ENCODE assay signal across 10 mouse cellular contexts in genomic region chr4:43400976-43401375, GRCm38 (mm10). TPM values are rescaled to one million over a fixed set of nuclear protein-coding genes. Genes with fewer than 3 reads are reported as not detected.
A peak's percentile ranks its signal among the peaks of the same experiment; 100 is the strongest.
DNase-seq lines count a peak whose midpoint lies in the region; ATAC-seq and TF ChIP-seq lines count a peak whose summit lies in the region.
"Had no signal": no experiment of that assay in that cellular context is flagged by ENCODE, and none has a peak within 500 bp of the region (broad histone marks: within the 10 kb centered on the region; RNA-seq: fewer than 3 reads in every experiment).

No protein-coding gene starts in this region.

- H3K9me3 ChIP-seq in heart, embryonic 10.5 days: no peaks in the 10 kb centered on the region
- no peaks in the 10 kb centered on the region for H3K9me3 ChIP-seq in intestine, embryonic 15.5 days
- no peaks in the 10 kb centered on the region for H3K9me3 ChIP-seq in stomach, embryonic 14.5 days (ENCODE audit: control insufficient read depth, low read depth, low read length)
- no peaks in the 10 kb centered on the region for H3K9me3 ChIP-seq in liver, postnatal 0 days (ENCODE audit: low read length)
- H3K9me3 ChIP-seq: neural tube, embryonic 13.5 days had no signal

- H3K4me3 ChIP-seq in heart, embryonic 10.5 days: peak overlapping the region; percentile 12; the same call in 1 of the 2 replicates
- peak overlapping the region; percentile 6; the same call in 1 of the 2 replicates for H3K4me3 ChIP-seq in intestine, embryonic 15.5 days (replicated peaks)
- no peak overlapping the region for H3K4me3 ChIP-seq in stomach, embryonic 14.5 days (ENCODE audit: low read depth, low read length)
- no peak overlapping the region for H3K4me3 ChIP-seq in liver, postnatal 0 days (ENCODE audit: low read depth, low read length)
- H3K4me3 ChIP-seq: neural tube, embryonic 13.5 days had no signal

- TF ChIP-seq CTCF in liver, postnatal 0 days (IDR thresholded peaks at IDR 0.05; ENCODE audit: low read depth): no peak

- TF ChIP-seq EP300 in liver, postnatal 0 days (IDR thresholded peaks at IDR 0.05; ENCODE audit: low read depth): no peak

- H3K4me1 ChIP-seq in heart, embryonic 10.5 days: peaks cover 58% of the 10 kb centered on the region
- peaks cover 51% of the 10 kb centered on the region for H3K4me1 ChIP-seq in intestine, embryonic 15.5 days (replicated peaks)
- H3K4me1 ChIP-seq in stomach, embryonic 14.5 days (ENCODE audit: control insufficient read depth, insufficient read depth, low read length): peaks cover 48% of the 10 kb centered on the region
- H3K4me1 ChIP-seq in liver, postnatal 0 days (ENCODE audit: insufficient read depth): peaks cover 13% of the 10 kb centered on the region

- peak; percentile 78 for ATAC-seq in intestine, embryonic 15.5 days
- peak; percentile 44 for ATAC-seq in stomach, embryonic 14.5 days (ENCODE audit: insufficient number of reproducible peaks, insufficient read depth, low FRiP score, low read depth)
- no peak for ATAC-seq in liver, postnatal 0 days

- peak; percentile 76 for DNase-seq in heart, embryonic 10.5 days (ENCODE audit: low spot score)
- no peak for DNase-seq in heart, adult 9 months (ENCODE audit: low spot score in 2 of 2)
- peak; percentile 63 for DNase-seq in retina, postnatal 1 day
- DNase-seq in retina, embryonic 14.5 days (ENCODE audit: low spot score): no peak
- DNase-seq in urinary bladder, postnatal 10 days (ENCODE audit: low spot score): no peak
- DNase-seq in liver, postnatal 0 days: no peak
- DNase-seq: thymus, adult 18-20 months had no signal

- H3K4me2 ChIP-seq in intestine, embryonic 15.5 days (replicated peaks): peak overlapping the region; percentile 25
- peak overlapping the region; percentile 25; the same call in 1 of the 2 replicates for H3K4me2 ChIP-seq in stomach, embryonic 14.5 days (replicated peaks; ENCODE audit: low read depth, low read length)
- H3K4me2 ChIP-seq in liver, postnatal 0 days (ENCODE audit: low read depth, low read length): no peak overlapping the region
- H3K4me2 ChIP-seq: neural tube, embryonic 13.5 days had no signal

- H3K27me3 ChIP-seq in heart, embryonic 10.5 days (ENCODE audit: insufficient read depth, poor library complexity, severe bottlenecking): no peaks in the 10 kb centered on the region
- H3K27me3 ChIP-seq in intestine, embryonic 15.5 days (replicated peaks): no peaks in the 10 kb centered on the region
- no peaks in the 10 kb centered on the region for H3K27me3 ChIP-seq in stomach, embryonic 14.5 days (ENCODE audit: control insufficient read depth, insufficient read depth, low read length)
- no peaks in the 10 kb centered on the region for H3K27me3 ChIP-seq in liver, postnatal 0 days (ENCODE audit: insufficient read depth, low read length)
- H3K27me3 ChIP-seq: neural tube, embryonic 13.5 days had no signal

- 38% methylated on average over 10 of the region's 10 CpGs for WGBS in heart, embryonic 10.5 days
- 24% methylated on average over 10 of the region's 10 CpGs for WGBS in intestine, embryonic 15.5 days
- 21% methylated on average over 10 of the region's 10 CpGs for WGBS in stomach, embryonic 14.5 days
- WGBS in liver, postnatal 0 days (ENCODE audit: insufficient replicate concordance): 51% methylated on average over 10 of the region's 10 CpGs

- H3K9ac ChIP-seq in intestine, embryonic 15.5 days: no peak overlapping the region
- H3K9ac ChIP-seq in stomach, embryonic 14.5 days (replicated peaks; ENCODE audit: low read depth, low read length): no peak overlapping the region; the same call in 1 of the 2 replicates
- no peak overlapping the region for H3K9ac ChIP-seq in liver, postnatal 0 days (replicated peaks)
- H3K9ac ChIP-seq: neural tube, embryonic 13.5 days had no signal

- H3K36me3 ChIP-seq in heart, embryonic 10.5 days: no peaks in the 10 kb centered on the region
- H3K36me3 ChIP-seq in intestine, embryonic 15.5 days: no peaks in the 10 kb centered on the region
- no peaks in the 10 kb centered on the region for H3K36me3 ChIP-seq in stomach, embryonic 14.5 days (ENCODE audit: control insufficient read depth, insufficient read depth, low read length)
- no peaks in the 10 kb centered on the region for H3K36me3 ChIP-seq in liver, postnatal 0 days (replicated peaks; ENCODE audit: insufficient read depth, low read length)
- H3K36me3 ChIP-seq: neural tube, embryonic 13.5 days had no signal

- H3K27ac ChIP-seq in heart, embryonic 10.5 days: peak overlapping the region; percentile 69
- H3K27ac ChIP-seq in intestine, embryonic 15.5 days: peak overlapping the region; percentile 67
- no peak overlapping the region; the same call in 1 of the 2 replicates for H3K27ac ChIP-seq in stomach, embryonic 14.5 days (ENCODE audit: low read length)
- no peak overlapping the region for H3K27ac ChIP-seq in liver, postnatal 0 days (ENCODE audit: low read depth)
- H3K27ac ChIP-seq: neural tube, embryonic 13.5 days had no signal

RNA-seq across cellular contexts. Expression of gene Rusc2, which starts 19.2 kb away (rescaled TPM):
- 9.9 and 11.2 TPM in 2 replicates for polyA plus RNA-seq in heart, embryonic 10.5 days (2016; fragmentation: Nextera tagmentation; extraction: Ambion mirVana)
- 13.1 and 14.0 TPM in 2 replicates for polyA plus RNA-seq in intestine, embryonic 15.5 days (2015; fragmentation: Nextera tagmentation; extraction: Ambion mirVana)
- 12.4 and 13.5 TPM in 2 replicates for polyA plus RNA-seq in stomach, embryonic 14.5 days (2014; fragmentation: Nextera tagmentation; extraction: Ambion mirVana)
- 1.9 and 2.1 TPM in 2 replicates for polyA plus RNA-seq in liver, postnatal 0 days (2015; fragmentation: Nextera tagmentation; extraction: Ambion mirVana)

RNA-seq across cellular contexts. Expression of gene Fam166b, which starts 28.0 kb away (rescaled TPM):
- not detected in 2 replicates for polyA plus RNA-seq in heart, embryonic 10.5 days (2016; fragmentation: Nextera tagmentation; extraction: Ambion mirVana)
- 0.28 TPM in 1 of 2 replicates, not detected in the other for polyA plus RNA-seq in intestine, embryonic 15.5 days (2015; fragmentation: Nextera tagmentation; extraction: Ambion mirVana)
- 0.22 and 0.25 TPM in 2 replicates for polyA plus RNA-seq in stomach, embryonic 14.5 days (2014; fragmentation: Nextera tagmentation; extraction: Ambion mirVana)
- 0.14 TPM in 1 of 2 replicates, not detected in the other for polyA plus RNA-seq in liver, postnatal 0 days (2015; fragmentation: Nextera tagmentation; extraction: Ambion mirVana)

RNA-seq across cellular contexts. Expression of gene Tesk1, which starts 40.8 kb away (rescaled TPM):
- 5.0 and 6.3 TPM in 2 replicates for polyA plus RNA-seq in heart, embryonic 10.5 days (2016; fragmentation: Nextera tagmentation; extraction: Ambion mirVana)
- polyA plus RNA-seq in intestine, embryonic 15.5 days (2015; fragmentation: Nextera tagmentation; extraction: Ambion mirVana): 6.8 and 7.9 TPM in 2 replicates
- 5.4 and 7.1 TPM in 2 replicates for polyA plus RNA-seq in stomach, embryonic 14.5 days (2014; fragmentation: Nextera tagmentation; extraction: Ambion mirVana)
- polyA plus RNA-seq in liver, postnatal 0 days (2015; fragmentation: Nextera tagmentation; extraction: Ambion mirVana): 1.2 TPM in 2 replicates

RNA-seq across cellular contexts. Expression of gene Cd72, which starts 53.5 kb away (rescaled TPM):
- polyA plus RNA-seq in heart, embryonic 10.5 days (2016; fragmentation: Nextera tagmentation; extraction: Ambion mirVana): 0.70 and 1.4 TPM in 2 replicates
- polyA plus RNA-seq in intestine, embryonic 15.5 days (2015; fragmentation: Nextera tagmentation; extraction: Ambion mirVana): 2.7 and 2.9 TPM in 2 replicates
- polyA plus RNA-seq in stomach, embryonic 14.5 days (2014; fragmentation: Nextera tagmentation; extraction: Ambion mirVana): 5.5 and 5.6 TPM in 2 replicates
- 9.9 and 10.4 TPM in 2 replicates for polyA plus RNA-seq in liver, postnatal 0 days (2015; fragmentation: Nextera tagmentation; extraction: Ambion mirVana)

Comparison
In these comparisons a context has a peak if more than half of its experiments do, and no peak if none do; other contexts are left out.
1. DNase-seq: peak in heart, embryonic 10.5 days (single experiment) and retina, postnatal 1 day (single experiment); none in heart, adult 9 months (0 of 2), retina, embryonic 14.5 days (single experiment), urinary bladder, postnatal 10 days (single experiment) and liver, postnatal 0 days (single experiment).
2. H3K27ac ChIP-seq: peak in heart, embryonic 10.5 days (single experiment) and intestine, embryonic 15.5 days (single experiment); none in stomach, embryonic 14.5 days (single experiment) and liver, postnatal 0 days (single experiment).
3. H3K4me3 ChIP-seq: peak in heart, embryonic 10.5 days (single experiment) and intestine, embryonic 15.5 days (single experiment); none in stomach, embryonic 14.5 days (single experiment) and liver, postnatal 0 days (single experiment).